Mouse (Mus musculus) frontal cortex, postnatal 14 days (tissue): ENCODE results near the gene Bbs12.
A peak's percentile ranks its signal among the peaks of the same experiment; 100 is the strongest.

Experiments
- DNase-seq, 2 experiments: peaks; one replicate each; pipeline ENCODE4 v3.0.0; 2022; ENCODE audit warnings: low spot score in 2 of 2

Bbs12 gene

DNA sequence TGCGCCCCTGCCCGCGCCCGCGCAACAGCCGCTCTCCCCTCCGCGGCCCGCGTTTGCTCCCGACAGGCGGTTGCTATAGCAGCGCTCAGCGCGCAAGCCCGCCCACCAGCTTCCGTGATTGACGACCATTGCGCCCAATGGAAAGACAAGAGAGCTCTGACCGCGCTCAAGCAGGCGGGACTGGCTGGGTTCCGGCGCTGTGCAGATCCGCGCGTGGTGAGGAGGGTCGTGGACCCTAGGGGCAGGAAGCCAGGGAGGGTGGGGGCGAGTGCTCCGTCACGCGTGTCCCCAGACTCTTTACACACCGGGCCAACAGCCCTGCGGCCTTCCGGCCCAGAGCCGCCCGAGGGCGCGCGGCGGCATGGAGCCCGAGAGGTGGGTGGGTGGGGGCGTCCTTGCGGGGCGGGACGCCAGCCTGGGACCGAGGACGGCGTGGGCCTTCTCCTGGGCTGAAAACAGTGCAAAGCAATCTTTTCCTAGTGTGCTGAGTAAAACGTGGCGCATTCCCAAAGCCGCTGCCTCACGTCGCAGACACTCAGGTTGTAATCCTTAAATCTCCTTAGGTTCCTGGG is at the start of gene Bbs12, which contains the start of gene Cetn4:
Bbs12 (plus strand) TSS at position 185 of the 572 bp plus-strand sequence.
Cetn4 (minus strand) TSS at position 339 of the 572 bp plus-strand sequence.
- peak; percentile 92 to 96 for DNase-seq

DNA sequence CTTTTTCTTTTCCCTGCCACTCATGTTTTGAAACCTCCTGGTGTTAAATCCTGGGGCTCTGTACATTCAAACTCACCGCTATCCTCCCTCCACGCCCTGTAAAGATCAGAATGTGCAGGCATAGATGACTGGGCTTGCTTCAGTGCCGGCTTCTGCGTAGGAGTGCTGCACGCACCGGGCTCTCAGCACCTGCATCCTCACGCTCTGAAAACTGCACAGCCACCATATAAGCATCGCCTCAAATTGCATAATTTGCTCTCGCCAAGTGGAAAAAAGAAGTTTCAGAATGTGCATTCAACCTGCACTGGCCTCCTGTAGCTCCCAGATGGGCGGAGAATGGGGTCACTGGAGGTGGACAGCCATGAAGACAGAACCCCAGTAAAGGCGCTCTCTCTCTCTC is 44.0 kb upstream of the Bbs12 start:
- no peak for DNase-seq

DNA sequence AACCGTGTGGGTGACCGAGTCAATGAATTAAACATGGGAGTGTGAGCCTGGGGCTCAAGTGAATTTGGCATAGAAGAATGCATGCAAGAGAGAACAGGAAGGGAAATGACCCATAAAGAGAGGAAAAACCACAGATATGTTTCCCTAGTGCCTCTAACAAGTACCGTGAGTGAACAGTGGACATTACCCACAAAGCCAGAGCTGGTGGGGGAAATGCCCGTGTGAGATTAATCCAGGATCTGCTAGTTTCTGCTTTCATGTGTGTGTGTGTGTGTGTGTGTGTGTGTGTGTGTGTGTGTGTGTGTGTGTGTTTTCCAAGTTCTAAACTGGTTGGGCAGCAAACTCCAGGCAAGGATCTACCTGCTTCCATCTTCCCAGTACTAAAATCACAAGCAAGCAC is 42.4 kb upstream of the Bbs12 start:
- DNase-seq = no peak

DNA sequence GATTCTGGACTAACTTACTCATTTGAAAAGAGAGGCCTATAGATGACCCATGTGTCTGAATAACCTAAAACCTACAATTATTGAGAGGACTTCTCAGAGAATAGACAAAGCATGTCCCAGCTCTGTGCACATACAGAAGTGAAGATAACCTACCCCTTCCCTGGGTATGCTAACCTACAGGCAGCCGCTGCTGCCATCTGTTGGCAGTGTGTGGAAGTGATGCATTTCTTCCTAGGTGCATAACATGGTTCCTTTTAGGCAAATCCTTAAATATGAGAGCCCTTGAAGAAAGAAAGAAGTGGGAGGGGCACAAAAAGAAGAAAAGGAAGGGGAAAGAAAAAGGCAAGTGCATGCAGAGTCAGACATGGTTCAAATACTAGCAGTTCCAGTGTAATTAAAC is 41.1 kb upstream of the Bbs12 start:
- DNase-seq = peak; percentile 11 to 51

DNA sequence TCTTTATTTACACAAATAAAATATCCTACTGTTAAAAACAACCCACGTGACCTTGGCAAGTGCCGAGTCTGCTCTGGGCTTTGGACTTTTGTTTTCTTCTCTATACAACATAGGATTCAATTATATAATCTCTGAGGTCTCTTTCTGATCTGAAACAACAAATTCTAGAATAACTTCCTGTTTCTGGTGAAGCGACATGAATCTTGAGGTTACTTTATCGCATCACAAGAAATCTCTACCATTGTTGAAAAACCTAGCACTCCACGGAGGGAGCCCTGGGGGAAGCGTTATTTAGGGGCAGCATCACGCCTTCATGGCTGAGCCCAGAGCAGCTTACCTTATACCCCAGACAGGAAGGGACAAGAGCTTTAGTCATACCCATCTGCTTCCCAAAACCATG is 39.3 kb upstream of the Bbs12 start:
- no peak for DNase-seq

DNA sequence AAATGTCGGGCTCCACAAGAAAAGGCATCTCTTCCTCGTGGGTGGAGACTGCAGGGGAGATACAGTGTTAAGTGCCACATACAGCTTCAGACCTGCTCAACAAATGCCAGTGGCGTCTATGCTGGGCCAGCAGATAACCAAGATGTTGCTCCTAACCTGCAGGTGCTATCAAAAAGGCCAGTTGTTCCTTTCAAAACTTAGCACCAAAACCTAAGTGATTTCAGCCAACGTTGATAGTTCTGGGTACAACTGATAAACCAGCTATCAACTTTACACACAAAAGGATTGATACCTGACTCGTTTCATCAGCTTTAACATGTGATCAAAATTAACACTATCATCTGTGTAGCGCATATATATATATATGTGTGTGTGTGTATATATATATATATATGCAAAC is 37.7 kb upstream of the Bbs12 start:
- no peak for DNase-seq

DNA sequence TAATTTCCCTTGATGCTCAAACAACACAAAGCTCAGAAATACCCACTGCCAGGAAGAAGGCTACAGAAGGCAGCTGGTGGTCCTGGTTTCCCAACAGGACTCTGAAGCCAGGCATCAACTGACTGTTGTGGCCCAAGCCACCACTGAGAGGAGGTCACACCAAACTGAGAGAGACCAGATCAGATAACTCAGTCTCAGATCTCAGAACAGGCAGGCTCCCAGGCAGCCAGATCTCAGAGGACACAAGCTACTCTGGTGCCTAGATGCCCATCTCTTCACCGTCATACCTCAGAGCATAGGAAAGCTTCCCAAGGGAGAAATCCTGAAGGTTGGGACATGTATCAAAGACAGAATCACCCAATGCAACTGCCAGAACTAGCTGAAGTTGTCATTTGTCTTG is 32.1 kb upstream of the Bbs12 start:
- DNase-seq = no peak

DNA sequence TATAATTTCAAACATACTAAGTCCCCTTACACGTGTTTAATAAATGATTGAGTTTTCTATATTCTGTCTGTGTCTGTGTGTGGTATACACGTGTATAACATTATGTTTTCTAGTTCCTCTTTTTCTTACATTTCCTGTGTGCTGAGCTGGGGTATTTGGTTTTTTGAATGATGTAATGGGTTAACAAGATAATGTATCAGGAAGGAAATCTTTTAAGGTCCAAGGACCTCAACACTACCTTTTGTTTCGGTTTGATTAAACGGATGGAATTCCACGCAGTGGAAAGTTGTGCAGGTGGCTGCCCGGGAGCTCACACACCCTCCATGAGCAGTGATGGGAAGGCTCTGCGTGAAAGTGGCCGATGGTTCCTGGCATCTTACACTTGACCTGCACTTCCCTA is 31.5 kb upstream of the Bbs12 start:
- no peak for DNase-seq

DNA sequence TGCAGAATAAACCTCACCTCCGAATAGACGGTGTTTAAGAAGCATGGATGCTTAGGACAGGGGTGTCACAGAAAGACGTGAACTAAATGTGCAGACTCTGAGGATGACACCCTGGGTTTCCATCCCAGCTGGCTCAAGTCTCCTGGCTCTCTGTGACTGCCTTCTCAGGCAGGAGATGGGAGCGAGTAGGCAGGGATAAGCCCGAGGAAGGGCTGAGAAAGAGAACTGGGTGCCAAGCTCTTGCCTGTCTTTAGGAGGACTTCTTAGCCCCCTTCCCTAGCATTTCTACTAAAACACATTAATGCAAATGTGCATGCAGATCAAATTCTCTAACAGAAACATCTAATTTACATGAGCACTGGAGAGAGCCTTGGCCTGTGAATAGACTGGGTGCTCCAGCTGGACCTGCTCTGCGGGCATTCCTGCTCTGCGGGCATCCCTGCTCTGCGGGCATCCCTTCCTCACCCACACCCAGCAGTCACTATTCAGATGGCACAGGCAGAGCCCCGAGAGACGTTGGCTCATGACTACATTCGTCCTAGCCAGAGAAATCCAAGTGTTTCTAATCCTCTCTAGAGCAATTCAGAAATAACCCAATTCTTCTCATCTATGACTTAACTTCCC is 29.9 kb upstream of the Bbs12 start:
- DNase-seq = no peak

DNA sequence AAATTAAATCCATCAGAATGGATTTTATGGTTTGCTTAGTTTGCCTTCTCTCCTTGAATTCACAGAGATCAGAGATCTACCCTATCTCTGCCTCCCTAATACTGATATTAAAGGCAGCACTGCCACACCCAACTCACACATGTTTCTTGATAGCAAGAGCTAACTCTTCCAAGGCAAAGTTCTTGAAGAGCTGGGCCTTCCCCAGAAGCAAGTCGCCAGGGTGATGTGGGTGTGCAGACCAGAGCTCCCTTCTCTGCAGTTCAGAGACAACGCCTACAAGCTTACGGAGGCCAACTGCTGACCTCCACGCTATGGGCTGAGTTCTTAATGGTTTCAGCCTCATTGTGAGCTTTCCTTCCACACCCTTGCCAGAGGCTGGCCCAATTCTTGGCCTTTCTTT is 29.1 kb upstream of the Bbs12 start:
- DNase-seq = no peak

DNA sequence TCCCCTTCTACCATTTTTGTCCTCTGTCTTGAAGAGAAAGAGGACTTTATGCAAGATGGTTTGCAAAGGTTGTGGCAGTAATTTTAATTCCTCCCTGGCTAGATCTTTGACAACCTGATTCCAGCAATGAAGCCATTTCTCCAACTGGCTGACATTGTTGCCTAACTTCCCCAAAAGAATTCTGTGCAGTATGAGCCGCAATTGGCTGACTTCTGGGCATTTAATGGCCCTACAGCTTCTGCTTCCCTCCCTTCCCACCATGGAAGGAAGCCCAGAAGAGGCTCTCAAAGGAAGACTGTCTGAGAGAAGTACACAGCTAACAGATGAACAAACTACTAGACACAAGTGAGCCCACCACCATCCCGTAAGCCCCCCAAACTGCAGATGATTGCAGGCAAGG is 23.1 kb upstream of the Bbs12 start:
- no peak for DNase-seq

DNA sequence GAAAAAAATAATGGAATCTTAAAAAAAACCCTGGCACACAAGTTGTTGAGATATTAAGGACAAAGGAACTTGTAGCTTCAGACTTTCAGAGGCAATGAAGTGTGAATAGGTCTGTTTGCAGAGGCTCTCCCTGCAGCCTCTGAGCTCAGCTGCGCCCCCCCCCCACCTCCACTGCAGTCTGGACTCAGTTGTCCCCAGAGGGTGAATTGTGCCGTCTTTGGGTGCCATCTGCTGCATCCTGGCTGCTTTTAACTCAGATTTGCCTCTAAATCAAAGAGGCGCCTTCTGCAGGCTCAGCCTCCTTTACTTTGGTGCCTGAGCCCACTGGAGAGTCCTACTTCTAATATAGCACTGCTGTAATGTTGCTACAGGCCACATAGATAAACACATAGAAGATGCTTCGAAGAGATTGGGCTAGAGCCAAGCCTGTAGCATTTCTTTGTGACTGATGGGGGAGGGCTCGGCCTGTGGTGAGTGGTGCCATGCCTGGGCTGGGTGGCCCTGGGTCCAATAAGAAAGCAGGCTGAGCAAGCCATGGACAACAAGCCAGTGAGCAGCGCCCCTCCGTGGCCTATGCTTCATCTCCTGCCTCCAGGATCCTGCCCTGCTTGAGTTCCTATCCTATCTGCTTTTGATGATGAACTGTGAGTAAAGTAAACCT is 21.3 kb upstream of the Bbs12 start:
- no peak for DNase-seq

DNA sequence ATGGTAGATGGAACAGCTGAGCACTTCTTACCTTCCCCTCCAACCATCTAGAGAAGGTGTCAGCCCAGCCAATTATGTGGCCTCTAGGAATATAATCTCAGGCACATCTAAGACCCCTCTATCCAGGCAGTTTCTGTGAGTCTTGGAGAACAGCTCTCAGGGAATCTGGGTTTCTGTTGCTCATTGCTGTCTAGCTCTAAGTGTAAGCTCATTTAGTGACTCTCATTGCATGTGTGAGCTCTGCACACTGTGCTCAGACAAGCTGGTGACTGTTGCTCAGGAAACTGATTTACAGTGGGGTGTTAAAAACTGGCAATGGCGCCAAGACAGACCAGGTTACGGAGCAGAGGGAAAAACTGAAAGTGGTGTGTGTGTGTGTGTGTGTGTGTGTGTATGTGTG is 20.4 kb upstream of the Bbs12 start:
- DNase-seq = no peak

DNA sequence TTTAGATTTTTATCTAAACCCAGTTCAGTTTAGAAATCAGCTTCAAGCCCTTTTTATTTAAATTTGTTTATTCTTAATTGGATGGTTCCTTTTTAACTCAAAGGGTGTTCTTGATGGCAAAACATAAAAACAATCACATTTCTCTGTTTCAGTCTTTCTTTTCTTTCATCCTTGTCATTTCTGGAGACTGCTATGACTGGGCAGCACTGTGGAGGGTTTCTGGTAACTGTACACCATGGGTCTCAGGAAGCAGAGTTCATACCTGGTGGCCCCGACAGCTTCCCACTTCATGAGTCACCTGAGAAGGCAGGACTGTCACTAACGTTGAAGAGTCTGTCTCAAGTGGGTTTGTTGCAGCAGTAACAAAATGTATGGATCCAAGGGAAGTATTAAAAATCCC is 19.7 kb upstream of the Bbs12 start:
- DNase-seq = no peak

DNA sequence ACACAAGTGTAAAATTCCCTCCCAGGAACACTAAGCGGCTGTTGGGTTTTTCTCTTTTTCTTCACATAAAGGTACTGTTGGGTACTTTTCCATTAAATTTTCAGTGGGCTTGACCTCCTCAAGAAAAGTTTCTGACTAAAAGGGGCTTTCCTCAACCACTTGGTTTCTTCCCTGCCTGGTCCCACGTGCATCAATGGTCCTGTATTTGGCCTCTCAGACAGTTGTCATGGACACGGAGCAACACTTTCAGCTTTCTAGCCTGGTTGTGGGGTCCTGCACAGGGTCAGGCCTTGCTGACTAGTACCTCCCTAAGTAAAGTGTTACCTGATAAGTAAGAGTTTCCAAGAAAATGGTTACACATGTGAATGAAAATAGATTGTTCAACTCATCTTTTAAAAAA is 12.9 kb upstream of the Bbs12 start:
- no peak for DNase-seq

DNA sequence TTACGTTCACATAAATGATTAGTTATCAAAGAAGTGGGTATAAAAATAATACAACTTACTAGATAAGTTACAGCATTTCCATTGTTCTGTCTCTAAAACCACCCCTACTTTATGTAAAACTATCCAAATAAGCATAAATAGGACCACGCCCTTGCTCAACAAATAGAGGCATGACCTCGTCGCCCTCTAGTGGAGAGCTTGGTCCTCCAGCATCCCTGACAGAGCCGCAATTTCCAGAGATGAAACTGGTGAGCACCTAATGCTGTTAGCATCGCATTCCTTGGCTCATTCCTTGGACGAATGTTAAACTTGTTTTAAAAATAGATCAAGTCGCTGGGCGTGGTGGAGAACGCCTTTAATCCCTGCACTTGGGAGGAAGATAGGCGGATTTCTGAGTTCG is 9.7 kb upstream of the Bbs12 start:
- peak in 1 of 2 experiments; percentile 18 for DNase-seq

DNA sequence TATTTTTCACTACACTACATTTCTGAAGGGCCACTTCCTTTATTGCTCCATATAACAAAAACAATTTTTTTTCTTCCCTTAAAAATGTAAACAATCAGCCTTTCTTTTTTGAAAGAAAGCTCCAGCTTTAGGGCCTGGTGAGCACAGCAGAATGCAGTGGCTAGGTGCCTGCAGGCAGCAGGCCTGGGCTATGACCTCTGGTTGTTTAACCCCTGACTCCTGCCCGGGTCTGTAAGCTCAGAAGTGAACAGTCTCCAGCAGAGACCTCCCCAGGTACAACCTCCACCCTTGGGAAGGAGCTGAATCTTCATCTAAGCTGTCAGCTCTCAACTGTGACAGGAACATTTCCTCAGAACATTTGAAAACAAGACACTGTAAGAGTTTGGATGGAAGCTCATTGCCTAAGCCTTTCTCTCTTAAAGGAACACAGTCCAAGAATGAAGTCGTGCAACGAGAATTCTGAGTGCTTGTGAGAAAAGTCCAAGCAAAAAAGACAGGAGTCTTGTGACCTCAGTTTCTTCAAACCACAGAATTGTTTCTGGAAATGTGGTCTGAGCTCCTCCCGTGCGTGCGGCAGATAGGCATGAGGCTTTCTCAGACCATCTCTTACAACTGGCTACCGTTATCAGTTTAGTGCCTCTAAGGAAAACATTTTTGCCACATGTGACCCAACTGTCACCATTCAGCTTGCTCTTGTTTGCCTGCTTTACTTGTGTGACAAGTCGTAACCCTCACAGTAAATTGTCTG is 8.8 kb upstream of the Bbs12 start:
- no peak for DNase-seq

DNA sequence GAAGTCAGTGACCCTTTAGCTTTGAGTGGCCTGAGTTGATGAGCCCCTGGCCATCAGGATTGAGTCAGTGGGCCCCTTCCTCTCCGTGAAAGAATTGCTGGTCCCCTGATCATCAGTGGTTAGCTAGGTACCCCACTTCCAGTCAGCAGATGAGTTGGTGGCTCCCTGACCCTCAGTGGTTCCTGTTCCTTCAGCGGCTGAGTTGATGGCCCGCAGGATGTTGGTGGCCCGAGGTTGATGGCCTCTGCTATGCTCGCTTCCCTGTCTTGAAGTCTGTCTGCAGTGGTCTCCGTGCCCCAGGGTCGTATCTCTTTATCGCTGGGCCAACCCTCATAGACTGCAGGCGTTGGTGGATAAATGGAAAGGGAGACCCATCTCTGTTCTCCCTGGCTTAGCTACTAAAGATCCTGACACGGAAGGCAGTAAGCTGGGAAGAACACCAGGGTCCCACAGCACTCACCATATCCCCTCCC is 421 bp upstream of the Bbs12 start:
- no peak for DNase-seq

DNA sequence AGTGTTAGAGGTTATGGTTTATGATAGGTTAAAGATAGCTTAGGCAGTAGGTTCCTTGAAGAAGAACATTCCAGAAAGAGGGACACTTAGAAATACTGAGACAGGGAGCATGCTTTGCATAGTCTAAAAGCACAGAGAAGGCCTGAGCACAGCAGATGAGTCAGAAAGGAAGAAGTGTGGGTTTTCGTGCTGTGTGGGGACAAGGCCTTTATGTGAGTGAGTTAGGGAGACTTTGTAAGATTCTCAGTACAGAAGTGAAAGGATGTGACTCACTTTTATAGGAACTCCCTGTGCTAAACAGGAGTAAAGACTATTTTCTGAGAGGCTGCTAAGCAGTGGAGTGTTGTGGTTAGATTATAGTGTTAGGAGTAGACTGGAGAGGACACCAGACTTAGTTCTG is 1.0 kb downstream of the Bbs12 start:
- DNase-seq = no peak

DNA sequence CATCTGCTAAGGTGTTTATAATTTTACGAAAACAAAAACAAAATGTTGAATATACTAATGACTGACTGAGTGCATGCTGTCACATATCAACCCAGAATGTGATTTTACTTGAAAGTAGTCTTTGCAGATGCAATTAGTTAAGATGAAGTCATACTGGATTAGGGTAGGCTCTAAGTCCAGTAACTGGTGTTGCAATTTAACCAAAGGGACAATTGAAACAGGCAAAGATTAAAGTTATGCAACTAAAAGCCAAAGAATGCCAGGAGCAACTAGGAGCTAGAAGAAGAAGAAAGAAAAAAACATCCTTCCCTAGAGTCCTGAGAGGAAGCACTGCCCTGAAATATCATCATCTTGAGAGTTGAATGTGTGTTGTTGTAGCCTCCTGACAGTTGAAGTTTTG is 3.9 kb downstream of the Bbs12 start:
- DNase-seq = no peak

DNA sequence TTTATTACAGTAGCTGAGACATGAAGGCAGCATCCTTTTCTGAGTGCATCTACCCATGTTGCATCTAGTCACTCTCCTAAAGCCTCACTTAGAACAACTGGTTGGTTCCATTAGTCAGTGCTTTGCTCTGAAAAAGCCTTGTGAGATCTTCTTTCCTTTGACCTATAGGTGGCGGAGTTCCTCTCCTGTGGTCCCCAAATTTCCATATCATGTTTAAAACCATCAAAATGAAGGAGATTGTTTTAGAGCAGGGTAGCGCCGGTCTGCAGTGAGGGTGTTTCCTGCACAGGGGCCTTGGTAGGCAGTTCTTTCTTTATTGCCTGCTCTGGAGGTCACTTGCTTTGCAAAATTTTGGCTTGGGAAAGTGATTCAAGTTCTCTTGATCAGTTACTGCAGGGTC is 12.0 kb downstream of the Bbs12 start:
- DNase-seq = no peak

DNA sequence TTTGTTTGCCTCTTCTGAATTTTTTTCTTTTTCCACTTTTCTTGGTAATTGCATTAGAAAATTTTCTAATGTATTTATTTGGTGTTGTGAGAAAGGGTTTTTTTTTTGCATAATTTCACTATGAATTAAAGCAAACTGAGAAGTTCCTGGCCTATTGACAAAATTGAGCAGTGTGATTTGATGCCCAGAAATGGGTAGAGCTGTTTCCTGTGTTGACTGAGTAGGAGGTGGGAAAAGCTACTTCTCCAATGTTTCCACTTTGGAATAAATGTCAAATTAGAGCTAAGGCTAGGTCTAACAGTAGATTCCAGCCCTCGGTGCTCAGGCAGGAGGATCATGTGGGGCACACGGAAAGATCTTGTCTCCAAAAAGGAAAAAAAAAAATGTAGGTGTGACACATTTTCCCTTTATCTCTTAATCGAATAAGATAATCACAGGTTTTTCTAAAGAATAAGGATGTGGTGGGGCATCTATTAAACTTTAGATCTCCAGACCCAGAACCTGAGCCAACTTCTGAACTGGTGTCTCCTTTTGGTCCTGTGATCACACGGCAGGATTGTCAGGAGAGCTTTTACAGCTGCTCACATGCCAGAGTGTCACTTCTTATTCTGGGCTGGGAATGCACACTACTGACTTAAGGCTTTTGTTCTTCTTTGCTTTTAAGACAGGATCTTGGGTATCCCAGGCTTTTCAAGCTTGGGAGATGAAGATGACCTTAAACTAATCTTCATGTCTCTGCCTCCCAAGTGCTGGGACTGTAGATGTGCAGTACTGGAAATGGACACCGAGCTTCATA is 13.2 kb downstream of the Bbs12 start:
- no peak for DNase-seq
